Mouse (Mus musculus) megakaryocyte progenitor cell, adult 5-6 weeks (primary cell): ENCODE measurements around the gene Gabrb3. TPM values are rescaled to one million over a fixed set of nuclear protein-coding genes. Genes with fewer than 3 reads are reported as not detected.
"Not testable (repeated sequence)": the region's sequence is repeated elsewhere in the genome, so short reads cannot be mapped to it uniquely, and the experiment has no call there.

Source experiments
- ATAC-seq: replicated peaks from 2 replicates; pipeline ENCODE4 v1.8.0; 2016; ENCODE audit warnings: mild to moderate bottlenecking, moderate TSS enrichment, inconsistent platforms; ENCODE audit not compliant: poor library complexity
- total RNA-seq, 2 experiments: library from RNA; stranded (forward) in 1 of 2; stranded (reverse) in 1 of 2; fragments of 157-497, 149-512 nt in 1 of 2; fragments of 200-1000 nt in 1 of 2; gene quantifications; 2 replicates each; pipeline versions ENCODE4 v1.2.3 to v1.2.4; 2015 to 2017

Gene Gabrb3
- total RNA-seq, 2 experiments from 2014 or later: not detected

DNA sequence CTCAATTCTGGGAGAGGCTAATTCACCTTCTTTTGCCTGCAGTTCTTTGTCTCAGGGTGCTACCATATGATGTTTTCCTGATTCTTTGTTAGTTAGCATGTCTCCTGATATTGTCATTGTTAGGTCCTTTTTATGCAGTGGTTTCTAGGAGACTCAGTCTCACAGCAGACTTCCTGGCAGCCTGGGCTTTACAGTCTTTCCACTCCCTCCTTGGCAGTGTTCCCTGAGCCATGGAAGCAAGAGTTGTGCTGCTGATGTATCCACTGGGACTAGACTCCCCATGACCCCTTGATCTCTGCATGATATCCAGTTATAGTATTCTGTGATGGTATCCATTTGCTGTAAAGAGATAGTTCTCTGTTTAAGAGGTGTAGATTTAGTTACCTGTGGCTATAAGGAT, 281.6 kb downstream of the Gabrb3 start:
- ATAC-seq: no peak

DNA sequence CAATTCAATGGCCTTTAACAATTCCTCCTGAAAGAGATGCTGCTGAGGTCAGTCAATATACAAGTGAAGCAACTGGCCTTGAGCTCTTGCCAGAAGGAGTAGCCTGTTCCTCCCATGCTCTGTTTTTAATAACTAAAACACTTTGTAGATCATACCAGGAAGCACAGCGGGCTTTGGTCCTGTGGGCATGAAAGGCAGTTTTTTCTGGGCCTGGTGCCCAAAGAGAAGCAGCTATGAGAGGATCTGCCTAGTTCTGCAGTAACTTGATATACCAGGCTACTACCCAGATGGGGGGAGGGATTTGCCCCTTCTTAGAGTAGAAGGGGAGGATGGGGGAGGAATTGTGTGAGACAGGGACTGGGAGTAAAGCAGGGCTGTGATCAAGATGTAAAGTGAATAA, 284.1 kb downstream of the Gabrb3 start:
- ATAC-seq: no peak

DNA sequence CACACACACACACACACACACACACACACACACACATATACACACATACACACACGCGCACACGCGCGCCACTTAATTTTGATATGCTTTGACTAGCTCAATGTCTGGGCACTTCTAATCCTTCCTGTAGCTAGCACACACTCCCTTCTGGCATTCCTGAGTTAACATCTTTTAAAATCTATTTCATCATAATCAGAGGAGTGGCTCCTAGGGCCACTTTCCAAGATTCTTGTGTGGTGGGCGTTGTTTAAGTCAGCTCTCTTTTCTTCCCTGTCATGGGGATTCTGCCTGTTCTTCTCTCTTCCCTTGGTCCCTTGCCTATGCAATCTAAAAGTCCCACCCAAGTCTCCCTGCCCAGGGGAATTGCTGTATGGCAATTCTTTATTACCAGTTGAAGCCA, 286.6 kb downstream of the Gabrb3 start:
- ATAC-seq: no peak

DNA sequence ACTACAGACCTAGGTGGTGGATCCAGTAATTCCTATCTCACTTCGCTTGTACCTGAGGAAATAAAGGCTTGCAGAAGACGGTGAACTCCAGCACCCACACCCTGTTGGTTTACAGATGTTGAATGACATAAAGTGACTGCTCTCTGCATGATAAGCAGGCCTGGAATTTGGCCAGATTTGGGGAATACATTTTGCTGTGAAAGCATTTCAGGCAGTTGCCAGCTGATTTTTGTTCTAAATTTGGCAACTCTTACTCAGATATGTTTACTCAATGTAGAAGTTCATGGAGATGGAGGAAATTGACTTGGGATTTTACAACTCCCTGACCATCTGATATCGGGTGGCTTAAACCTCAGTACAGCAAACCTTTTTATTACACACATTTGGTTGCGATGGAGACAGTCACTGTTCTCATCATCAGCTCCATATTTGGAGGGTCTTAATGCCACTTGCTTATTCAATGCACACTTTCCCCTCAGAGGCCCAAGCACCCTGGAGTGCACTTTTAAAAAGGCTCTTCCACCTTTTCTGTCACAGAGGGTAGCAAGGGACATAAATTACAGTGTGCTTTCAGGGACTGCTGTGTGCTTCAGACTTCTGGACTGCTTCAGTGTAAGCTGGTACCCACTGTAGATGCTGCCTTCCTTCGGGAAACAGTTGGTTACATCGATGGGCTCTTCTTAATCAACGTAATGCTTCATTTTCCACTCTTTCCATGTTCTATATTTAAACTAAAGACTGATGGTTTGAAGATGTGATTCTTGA, 287.7 kb downstream of the Gabrb3 start:
- no peak for ATAC-seq

DNA sequence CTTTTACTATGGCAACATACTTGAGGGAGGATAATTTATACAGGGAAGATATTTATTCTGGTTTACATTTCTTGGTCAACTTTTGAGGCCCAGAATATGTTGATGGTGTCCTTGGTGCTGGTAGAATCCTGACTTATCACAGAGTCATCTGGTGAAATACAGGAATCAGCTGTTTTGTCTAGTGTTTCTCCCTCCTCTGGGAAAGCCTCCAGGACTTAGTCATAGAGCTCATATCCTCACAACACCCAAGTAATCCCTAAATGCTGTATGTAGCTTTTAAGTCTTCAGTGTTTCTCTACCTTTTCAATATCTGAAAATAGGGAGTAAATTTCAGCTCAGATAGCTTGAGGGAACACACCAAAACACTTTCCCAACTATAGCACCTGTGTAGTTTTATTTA, 292.2 kb downstream of the Gabrb3 start:
- no peak for ATAC-seq

DNA sequence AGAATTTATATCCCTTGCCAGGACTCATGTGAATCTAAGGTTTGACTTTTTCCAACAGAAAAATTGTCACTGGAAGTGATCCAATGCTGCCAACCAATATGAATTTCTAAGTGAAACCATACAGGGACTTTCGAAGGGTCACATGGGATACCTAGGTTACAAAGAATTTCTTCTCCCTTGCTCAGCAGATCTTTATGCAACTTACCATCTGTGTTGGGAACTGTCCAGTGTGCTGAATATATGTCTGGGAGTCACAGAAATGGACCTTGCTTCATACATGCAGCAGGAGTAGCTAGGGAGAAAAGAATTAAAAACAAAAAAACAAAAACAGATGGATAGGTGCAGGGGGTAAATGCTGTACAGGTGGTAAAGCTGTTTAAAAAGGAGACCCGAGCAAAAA, 327.3 kb downstream of the Gabrb3 start:
- no peak for ATAC-seq

DNA sequence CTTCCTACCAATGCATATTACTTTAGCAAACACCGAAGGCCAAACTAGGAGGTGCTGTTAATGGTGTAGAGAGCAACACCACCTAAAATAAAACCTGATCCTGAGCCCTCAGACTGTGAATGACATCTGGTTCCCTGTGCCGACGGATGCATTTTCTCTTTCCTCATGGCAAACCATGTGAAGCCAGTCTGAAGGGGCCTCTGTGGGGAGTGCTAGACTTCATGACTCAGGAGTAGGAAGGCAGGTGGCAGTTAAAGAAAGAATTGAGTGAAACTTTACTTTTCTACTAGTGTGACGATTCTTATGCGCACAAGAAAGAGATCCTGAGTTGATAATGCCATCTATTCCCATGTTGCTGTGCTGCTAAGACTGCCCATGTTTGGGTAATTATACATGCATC, 341.0 kb downstream of the Gabrb3 start:
- no peak for ATAC-seq

DNA sequence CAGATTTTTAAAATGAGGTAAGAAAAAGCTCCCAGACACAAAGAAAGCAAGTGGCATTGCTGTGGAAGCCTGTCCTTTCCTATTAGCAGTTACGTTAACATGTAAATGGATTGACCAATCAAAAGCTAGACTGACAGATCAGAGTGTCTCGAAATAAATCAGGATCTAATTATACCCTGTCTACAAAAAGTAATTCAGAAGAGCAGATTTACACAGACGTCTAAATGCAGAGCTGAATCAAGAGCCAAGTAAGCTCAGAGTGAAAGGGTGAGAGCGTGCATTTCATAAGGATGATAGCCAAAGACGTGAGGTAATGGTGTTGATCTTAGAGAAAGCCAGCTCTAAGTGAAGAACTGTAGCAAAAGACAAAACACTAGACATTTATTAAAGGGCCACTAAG, 359.3 kb downstream of the Gabrb3 start:
- ATAC-seq: no peak

DNA sequence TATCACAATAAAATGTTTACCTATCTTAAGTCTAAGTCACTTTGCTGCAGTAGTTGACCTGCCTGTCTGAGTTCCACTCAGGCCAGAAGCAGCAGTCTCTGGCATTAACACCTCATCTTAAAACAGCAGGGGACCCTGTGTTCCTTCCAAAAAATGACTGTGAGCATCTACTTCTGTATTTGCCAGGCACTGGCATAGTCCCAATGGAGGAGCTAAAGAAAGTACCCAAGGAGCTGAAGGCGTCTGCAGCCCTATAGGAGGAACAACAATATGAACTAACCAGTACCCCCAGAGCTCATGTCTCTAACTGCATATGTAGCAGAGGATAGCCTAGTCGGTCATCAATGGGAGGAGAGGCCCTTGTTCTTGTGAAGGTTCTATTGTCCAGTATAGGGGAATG, 366.6 kb downstream of the Gabrb3 start:
- ATAC-seq: not testable (repeated sequence)

DNA sequence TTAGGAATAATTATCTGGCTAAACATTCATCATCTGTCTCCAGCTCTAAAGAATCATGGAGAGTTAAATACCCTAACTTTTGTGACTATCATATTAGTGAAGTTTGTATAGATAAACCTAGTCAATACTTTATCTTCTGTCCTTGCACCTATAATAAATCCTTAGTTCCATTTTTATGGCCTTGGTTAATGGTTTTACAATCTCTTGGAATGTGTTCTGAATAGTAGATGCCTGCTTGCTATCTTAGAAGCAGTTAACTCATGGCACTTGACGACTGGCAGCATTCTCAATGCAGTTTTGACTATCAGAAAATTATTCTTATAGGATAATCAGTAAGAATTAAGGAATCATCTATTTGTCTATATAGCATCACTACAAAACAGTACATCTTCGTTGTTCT, 368.0 kb downstream of the Gabrb3 start:
- ATAC-seq: no peak

DNA sequence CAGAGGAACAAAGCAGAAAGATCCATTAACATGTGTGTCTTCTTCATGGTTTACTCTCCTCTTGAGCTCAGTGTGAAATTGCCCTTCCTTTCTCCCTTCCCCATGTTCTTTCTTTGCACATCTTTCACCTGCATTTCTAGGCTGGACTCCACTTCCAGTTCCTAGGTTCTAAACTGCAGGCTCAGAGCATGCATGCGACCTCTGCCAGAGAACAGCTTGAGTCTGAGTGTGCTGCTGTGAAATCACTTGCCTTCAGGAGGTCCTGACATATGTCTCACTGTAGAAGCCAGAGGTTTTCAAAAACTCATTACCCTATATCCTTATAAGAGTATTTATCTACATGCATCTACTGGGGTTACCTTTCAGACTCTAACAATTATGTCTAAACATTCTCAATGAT, 383.8 kb downstream of the Gabrb3 start:
- ATAC-seq: no peak

DNA sequence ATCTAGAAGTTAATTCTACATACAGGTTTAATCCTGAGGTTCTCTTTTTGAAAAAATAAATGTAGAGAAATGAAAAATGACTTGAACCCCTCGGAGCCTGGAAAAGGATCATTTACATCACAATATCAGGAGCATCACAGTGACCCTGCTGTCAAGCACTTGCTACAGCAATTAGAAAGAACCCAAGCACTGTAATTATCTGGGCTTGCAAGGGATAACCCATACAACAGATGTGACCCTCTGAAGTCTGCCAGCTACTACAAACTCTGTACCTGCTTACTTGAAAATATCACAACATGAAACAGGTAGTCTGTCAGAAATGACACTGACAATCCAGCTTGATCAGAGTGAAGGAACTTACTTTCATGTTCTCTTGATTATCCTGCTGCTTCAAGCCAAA, 394.2 kb downstream of the Gabrb3 start:
- no peak for ATAC-seq

DNA sequence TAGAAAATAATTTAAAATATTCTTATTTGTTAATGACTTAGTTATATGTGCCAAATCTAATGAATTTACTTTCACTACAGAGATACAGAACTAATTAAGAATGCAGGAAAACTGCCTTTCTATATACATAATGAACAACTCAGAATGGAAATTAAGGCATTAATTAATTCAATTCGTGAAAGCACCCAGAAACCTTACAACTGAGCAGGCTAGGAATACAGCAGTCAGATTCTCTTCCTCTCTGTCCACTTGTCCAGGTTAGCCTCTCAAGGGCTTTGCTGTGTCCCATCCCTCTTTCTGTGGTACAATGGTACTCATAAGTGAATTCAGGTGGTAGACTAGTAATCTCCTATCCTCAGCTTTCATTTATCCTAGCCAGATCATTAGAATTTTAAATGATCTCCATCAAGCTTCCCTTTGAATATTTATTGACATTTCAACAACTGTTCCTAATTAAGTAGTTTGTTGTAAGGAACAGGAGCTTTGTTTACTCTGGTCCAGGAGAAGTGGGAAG, 422.9 kb downstream of the Gabrb3 start:
- ATAC-seq: no peak

DNA sequence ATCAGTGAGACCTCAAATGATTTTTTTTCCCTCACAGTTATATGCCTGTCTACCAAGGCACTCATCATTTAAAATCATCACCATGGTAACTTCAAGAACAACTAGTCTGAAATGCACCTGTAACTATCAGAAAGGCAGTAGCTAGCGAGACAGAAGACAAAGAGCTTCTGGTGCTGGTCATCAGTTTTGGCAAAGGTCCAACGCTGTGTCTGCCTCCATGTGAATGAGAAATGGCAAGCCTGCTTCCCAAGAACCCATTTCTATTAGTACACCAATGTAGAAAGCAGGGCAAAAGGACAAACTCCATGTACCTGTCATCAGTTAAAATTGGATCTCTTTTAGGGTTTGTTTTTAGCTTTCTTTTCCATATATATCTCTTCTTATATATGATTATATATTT, 448.5 kb downstream of the Gabrb3 start:
- no peak for ATAC-seq

Other genes starting within 250 kb of the Gabrb3 start
- gene Gabrg3, start 32.5 kb upstream of the Gabrb3 start, total RNA-seq (2015): not detected in 2 replicates
- not detected in 2 replicates for gene Gabrg3, start 32.5 kb upstream of the Gabrb3 start, total RNA-seq (2017)
- not detected in 2 replicates for gene Gabra5, start 90.4 kb downstream of the Gabrb3 start, total RNA-seq (2015)
- not detected in 2 replicates for gene Gabra5, start 90.4 kb downstream of the Gabrb3 start, total RNA-seq (2017)